Mouse (Mus musculus) c-Kit-negative CD71-positive TER-119-positive erythroid progenitor cells, embryonic 14.5 days (primary cell): ENCODE measurements around the gene Ift46.

ENCODE experiments used
- DNase-seq: peaks from one replicate; pipeline ENCODE4 v3.0.0-alpha.2; 2013; ENCODE audit warnings: low read depth, low spot score

Gene Ift46

DNA sequence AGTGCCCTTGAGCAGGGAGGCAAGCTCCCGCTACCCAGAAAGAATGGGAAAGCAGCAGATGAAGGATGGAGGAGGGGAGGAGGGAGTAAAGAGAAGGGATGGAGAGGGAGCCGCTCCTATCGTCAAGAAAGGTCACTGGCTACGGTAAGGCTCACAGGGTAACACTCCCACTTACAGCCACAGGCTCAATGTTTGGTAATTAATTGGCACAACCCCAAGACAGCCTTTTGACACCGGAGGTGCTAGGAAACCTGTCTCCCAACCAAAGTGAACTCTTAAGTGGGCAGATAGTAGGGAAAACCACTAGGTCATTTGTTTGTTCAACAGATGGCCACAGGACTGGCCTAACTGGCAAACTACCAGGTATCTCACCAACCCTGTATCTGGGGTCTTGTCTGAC is 39.4 kb downstream of the Ift46 start:
- no peak for DNase-seq

DNA sequence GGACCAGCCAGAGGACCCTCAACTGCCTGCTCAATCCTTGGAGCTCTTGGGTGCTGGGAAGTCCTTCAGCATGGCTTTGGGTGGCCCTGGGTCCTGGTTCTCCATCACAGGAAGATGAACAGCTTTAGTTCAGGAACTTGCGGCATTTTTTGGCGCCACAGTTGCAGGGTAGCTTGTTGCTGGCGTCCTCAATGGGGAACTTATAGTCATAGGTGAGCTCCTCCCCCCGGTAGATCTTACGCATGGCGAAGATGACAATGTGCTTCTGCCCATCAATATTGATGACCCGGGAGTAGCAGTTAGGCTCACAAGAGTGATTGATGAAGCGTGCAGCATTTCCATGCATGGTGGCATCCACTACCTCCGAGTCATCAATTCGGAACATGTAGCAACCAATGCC is 40.1 kb downstream of the Ift46 start:
- no peak for DNase-seq

DNA sequence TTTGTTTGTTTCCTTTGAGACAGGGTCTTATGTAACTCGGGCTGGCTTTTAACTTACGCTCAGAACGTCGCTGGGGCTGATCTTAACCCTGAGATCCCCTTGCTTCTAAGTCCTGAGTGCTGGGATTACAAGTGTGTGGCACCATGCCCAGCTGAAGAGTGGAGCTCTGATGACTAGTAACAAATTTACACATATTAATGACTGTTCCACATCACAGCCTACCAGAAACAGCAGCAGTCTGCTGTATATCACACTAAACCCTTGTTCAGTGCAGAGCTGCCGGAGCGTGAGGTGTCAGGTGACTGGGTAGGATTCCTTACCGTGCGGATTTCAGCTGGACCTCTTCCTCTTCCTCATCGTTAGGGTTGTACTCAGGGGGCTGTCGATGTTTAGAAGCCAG is 42.6 kb downstream of the Ift46 start:
- DNase-seq: no peak

DNA sequence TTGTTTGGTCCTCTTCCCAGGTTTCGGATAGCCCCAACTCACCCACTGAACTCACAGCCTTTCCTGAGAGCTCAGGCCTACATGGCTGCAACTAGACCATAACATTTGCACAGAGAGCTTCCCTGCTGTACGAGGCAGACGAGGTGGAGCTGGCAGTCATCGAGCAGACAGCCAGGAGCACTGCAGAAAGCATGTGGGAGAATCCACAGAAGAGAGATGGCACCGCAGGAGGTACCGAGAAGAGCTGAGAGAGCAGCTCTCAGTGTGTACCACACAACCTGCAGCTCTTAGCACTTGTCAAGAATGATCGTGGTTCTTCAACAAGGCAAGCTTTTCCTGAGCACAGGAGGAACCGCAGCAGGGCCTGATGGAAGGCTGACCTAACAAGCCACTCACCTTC is 46.5 kb downstream of the Ift46 start:
- DNase-seq: no peak

DNA sequence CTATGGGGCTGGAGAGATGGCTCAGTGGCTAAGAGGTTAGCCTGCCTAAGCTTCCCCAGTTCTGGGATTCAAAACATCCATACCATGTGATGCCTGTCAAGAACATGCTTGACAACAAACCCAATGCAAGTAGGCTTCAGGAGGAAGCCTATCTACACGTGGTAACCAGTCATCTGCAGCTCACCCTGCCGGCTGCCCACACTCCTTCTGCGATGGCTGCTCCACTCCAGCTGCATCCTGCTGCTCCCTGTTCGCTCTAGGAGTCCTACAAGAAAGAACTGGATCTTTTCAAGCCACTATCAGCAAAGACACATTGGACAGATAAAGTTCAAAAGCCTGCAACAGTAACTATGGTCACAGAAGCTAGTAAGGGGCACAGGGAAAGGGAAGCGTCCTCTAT is 49.8 kb downstream of the Ift46 start:
- no peak for DNase-seq

DNA sequence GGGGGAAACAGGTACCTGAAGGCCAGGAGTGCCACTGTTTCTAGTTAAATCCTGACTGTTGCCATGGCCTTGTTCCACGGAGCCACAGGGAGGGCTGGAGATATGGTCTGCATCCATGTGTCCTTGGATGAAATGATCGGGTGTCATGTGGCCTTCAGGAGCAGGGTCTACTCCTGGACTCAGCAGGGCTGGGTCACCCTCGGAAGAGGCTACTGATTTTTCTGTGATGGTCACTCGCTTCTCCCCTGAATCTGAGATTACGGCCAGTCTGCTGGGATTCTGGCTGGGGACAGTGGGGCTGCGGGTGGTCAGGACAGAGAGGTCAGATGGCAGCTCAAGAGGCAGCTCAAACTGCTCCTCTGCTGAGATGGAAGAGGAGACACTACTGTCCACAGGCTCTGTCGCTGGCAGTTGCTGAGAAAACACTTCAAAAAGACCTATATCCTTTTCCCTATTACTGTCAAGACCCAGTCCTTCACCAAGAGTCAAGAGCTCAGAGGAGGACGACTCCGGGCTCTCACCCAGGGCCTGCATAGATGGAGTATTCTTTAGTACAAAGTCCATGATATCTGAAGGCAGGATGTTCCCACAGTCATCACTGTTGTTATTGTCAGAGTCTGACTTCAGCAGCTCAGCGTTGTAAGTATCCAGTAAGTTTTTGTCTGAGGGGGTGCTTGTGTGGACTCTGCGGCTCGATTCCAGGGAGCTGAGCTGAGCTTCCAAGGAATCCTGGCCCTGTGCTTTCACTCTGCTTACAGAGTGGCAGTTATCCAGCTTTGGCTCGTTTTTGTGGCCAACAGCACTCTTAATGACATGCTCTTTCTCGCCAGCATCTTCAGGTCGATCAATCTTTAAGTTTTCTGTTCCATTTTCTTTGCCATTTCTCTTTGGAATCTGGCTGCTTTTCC is 52.5 kb downstream of the Ift46 start:
- DNase-seq: no peak

DNA sequence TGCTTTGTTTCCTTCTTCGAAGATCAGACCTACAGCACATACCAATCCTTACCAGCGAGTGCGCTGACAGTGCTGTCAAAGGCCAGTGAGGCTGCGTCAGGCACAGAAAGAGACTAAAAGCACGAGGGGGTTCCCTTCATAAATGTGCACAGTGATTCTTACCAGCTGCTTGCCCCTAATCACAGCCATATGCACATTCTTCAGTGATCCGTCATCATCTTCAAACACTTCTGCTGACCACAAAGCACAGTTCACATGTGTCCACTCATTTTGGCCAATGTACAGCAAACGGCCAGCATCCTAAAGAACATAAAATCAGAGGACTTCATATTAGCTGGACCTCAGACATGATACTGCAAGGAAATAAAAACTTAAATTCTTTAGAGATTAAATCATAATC is 59.0 kb downstream of the Ift46 start:
- no peak for DNase-seq

DNA sequence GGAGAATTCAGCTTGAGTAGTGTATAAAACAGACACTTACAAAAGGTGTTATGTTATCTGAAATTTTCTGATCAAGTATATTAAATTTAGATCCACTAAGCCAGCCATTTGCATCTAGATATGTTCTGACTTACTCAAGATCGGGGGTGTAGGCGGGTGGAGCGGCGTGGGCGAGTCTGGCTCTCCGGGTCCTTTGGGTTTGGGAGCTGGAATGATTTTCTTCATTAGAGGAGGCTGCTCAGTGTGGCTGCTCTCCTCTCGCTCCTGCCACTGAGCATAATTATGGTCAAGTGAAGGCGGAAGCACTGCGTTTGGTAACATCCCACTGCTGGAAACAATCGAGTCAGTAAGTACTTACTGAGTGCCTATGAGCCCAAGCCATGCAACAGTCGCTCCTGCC is 61.2 kb downstream of the Ift46 start:
- DNase-seq: no peak

DNA sequence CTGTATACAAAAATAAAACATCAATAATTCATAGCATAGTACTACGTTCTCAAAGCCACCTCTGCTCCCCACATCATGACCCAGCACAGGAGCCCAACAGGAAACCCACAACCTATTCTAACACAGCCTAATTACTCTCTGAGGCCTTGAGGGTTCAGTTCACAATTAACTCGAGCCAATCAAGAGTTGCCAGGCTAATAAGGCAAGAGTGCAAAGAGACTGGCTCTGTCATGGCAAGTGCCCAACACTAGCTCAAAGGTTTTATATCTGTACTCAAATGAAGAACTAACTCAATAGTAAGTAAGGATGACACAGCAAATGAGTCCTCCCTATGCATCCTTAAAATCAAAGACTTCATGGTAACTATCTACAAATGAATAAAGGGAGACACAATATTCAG is 62.8 kb downstream of the Ift46 start:
- no peak for DNase-seq

DNA sequence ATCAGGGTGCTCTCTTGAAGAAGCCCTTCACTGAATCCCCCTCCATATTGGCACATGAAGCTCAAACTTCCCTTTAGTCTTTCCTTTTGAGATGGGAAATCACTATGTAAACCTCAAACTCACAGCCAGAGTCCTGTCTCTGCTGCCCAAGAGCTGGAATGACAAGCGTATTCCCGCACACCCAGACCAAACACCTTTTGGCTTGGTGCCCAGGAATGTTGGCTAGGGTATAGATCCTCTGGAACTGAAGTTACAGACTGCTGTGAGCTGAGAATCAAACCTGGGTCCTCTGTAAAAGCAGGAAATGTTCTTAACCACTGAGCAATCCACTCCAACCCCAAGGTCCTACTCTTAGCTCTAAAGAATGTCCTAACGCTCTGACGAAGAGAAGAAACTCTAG is 64.6 kb downstream of the Ift46 start:
- DNase-seq: no peak

DNA sequence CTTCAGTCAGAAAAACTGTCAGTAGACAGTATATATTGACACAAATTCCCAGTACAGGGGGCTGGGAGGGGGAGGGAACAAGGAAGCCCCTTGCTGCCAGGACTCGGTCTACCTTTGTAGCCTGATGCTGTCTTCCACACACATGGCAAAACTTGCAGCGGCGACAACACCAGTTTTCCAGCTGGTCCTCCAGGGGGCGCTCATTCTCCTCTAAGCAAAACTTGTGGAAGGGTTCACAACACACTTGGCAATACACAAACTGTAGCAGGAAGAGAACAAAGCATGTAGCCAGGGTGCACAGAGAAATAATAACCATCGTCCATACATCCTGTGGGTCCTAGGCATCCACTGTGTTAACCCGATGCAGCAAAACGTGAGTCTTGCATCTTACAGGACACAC is 68.7 kb downstream of the Ift46 start:
- peak; percentile 36 for DNase-seq

DNA sequence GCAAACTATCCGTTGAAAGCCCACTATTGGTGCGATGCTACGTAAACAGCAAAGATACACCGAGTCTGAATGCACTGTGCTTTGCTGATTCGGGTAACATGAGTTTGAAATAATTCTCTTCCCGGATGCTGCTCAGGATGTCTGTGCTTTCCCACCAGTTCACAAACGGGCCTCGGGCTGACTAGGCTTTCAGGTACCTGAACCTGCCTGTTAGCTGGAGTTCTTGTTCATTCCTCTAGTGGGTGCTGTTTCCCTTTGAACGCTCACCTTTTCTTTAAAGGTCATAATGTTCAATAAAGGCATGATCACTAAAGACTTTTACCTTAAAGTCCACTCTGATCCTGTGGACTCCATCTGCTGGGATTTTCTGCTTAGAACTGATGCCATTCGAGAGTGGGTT is 73.5 kb downstream of the Ift46 start:
- DNase-seq: no peak
